8 mouse cellular contexts compared by ENCODE assay signal in genomic region chr17:6492501-6492900, GRCm38 (mm10).
DNase-seq lines count a peak whose midpoint lies in the region; ATAC-seq and TF ChIP-seq lines count a peak whose summit lies in the region.
"Not testable (repeated sequence)": the region's sequence is repeated elsewhere in the genome, so short reads cannot be mapped to it uniquely, and the experiment has no call there.

No protein-coding gene starts in this region.

- WGBS in embryonic facial prominence, embryonic 15.5 days: 28% methylated on average over 19 of the region's 19 CpGs
- 22% methylated on average over 19 of the region's 19 CpGs for WGBS in heart, embryonic 12.5 days
- 26% methylated on average over 19 of the region's 19 CpGs for WGBS in intestine, embryonic 16.5 days
- 24% methylated on average over 19 of the region's 19 CpGs for WGBS in liver, adult 2 months
- 25% methylated on average over 19 of the region's 19 CpGs for WGBS in midbrain, embryonic 14.5 days
- WGBS in small intestine, adult 2 months: 33% methylated on average over 19 of the region's 19 CpGs

- H3K9me3 ChIP-seq in embryonic facial prominence, embryonic 15.5 days (replicated peaks); heart, embryonic 12.5 days (replicated peaks); intestine, embryonic 16.5 days (ENCODE audit: control insufficient read depth, low read length); midbrain, embryonic 14.5 days (ENCODE audit: control insufficient read depth, low read length): not testable (repeated sequence)

- H3K4me1 ChIP-seq in brown adipose tissue, adult 24 weeks (ENCODE audit: control insufficient read depth, insufficient read depth, insufficient read length, low read length); embryonic facial prominence, embryonic 15.5 days; heart, embryonic 12.5 days (replicated peaks); intestine, embryonic 16.5 days (ENCODE audit: control insufficient read depth, insufficient read depth, low read length); liver, adult 2 months (ENCODE audit: control insufficient read depth, insufficient read depth, low read length); midbrain, embryonic 14.5 days (ENCODE audit: control insufficient read depth, insufficient read depth, low read length); small intestine, adult 2 months (ENCODE audit: control insufficient read depth, insufficient read depth, insufficient read length, low read length): not testable (repeated sequence)

- H3K27me3 ChIP-seq in embryonic facial prominence, embryonic 15.5 days; intestine, embryonic 16.5 days (replicated peaks; ENCODE audit: control insufficient read depth, insufficient read depth, low read length); liver, adult 2 months (ENCODE audit: control insufficient read depth, insufficient read depth, low read length); midbrain, embryonic 14.5 days (ENCODE audit: control insufficient read depth, insufficient read depth, low read length); small intestine, adult 2 months (ENCODE audit: control insufficient read depth, insufficient read depth, low read length): not testable (repeated sequence)
- H3K27me3 ChIP-seq in heart, embryonic 12.5 days (replicated peaks): peaks cover 21% of the 10 kb centered on the region

- peak; percentile 38 for DNase-seq in A20 (ENCODE audit: low read depth, low spot score)
- DNase-seq in liver, adult 2 months (ENCODE audit: extremely low read depth, low read depth, low spot score): not testable (repeated sequence)
- peak; percentile 73 for DNase-seq in midbrain, embryonic 14.5 days

- H3K9ac ChIP-seq in embryonic facial prominence, embryonic 15.5 days; heart, embryonic 12.5 days; intestine, embryonic 16.5 days (ENCODE audit: low read depth, low read length); liver, adult 2 months (ENCODE audit: low read depth, low read length); midbrain, embryonic 14.5 days (replicated peaks; ENCODE audit: low read length): not testable (repeated sequence)

- H3K27ac ChIP-seq in brown adipose tissue, adult 24 weeks (replicated peaks; ENCODE audit: low read depth, low read length); embryonic facial prominence, embryonic 15.5 days (replicated peaks); heart, embryonic 12.5 days (ENCODE audit: poor library complexity, severe bottlenecking); intestine, embryonic 16.5 days (ENCODE audit: low read length); liver, adult 2 months (replicated peaks; ENCODE audit: insufficient read depth, low read depth, low read length); midbrain, embryonic 14.5 days (replicated peaks; ENCODE audit: low read depth, low read length); small intestine, adult 2 months (ENCODE audit: insufficient read depth, low read depth, low read length): not testable (repeated sequence)

- H3K36me3 ChIP-seq in embryonic facial prominence, embryonic 15.5 days; heart, embryonic 12.5 days; intestine, embryonic 16.5 days (ENCODE audit: control insufficient read depth, insufficient read depth, low read length); liver, adult 2 months (ENCODE audit: control insufficient read depth, insufficient read depth, low read length); midbrain, embryonic 14.5 days (ENCODE audit: control insufficient read depth, insufficient read depth, low read length); small intestine, adult 2 months (ENCODE audit: control insufficient read depth, insufficient read depth, low read length): not testable (repeated sequence)

- H3K4me2 ChIP-seq in embryonic facial prominence, embryonic 15.5 days (replicated peaks): peak overlapping the region; percentile 19
- peak overlapping the region; percentile 54 for H3K4me2 ChIP-seq in heart, embryonic 12.5 days
- H3K4me2 ChIP-seq in intestine, embryonic 16.5 days (ENCODE audit: low read depth, low read length): peak overlapping the region; percentile 13; the same call in 1 of the 2 replicates
- H3K4me2 ChIP-seq in midbrain, embryonic 14.5 days (ENCODE audit: low read length): peak overlapping the region; percentile 46

- not testable (repeated sequence) for TF ChIP-seq CTCF in liver, adult 2 months (IDR thresholded peaks at IDR 0.05; ENCODE audit: low read depth, low read length); small intestine, adult 2 months (IDR thresholded peaks at IDR 0.05; ENCODE audit: extremely low read depth, insufficient read length, insufficient replicate concordance, low read depth, low read length)

- ATAC-seq in embryonic facial prominence, embryonic 15.5 days (ENCODE audit: insufficient number of reproducible peaks, low FRiP score, low TSS enrichment, low read depth); heart, embryonic 12.5 days (ENCODE audit: insufficient number of reproducible peaks, low FRiP score); intestine, embryonic 16.5 days: not testable (repeated sequence)
- peak; percentile 53; the same call in 1 of the 2 replicates for ATAC-seq in midbrain, embryonic 14.5 days (ENCODE audit: low FRiP score, low TSS enrichment)

- peak overlapping the region; percentile 35 for H3K4me3 ChIP-seq in brown adipose tissue, adult 24 weeks (ENCODE audit: insufficient read depth, low read depth, low read length)
- not testable (repeated sequence) for H3K4me3 ChIP-seq in embryonic facial prominence, embryonic 15.5 days (replicated peaks); intestine, embryonic 16.5 days (ENCODE audit: low read length)
- H3K4me3 ChIP-seq in heart, embryonic 12.5 days: peak overlapping the region; percentile 14
- peak overlapping the region; percentile 3; the same call in 1 of the 2 replicates for H3K4me3 ChIP-seq in liver, adult 2 months (ENCODE audit: insufficient read depth, low read depth, low read length)
- peak overlapping the region; percentile 27 for H3K4me3 ChIP-seq in midbrain, embryonic 14.5 days (replicated peaks; ENCODE audit: low read depth, low read length)
- peak overlapping the region; percentile 19; the same call in 1 of the 2 replicates for H3K4me3 ChIP-seq in small intestine, adult 2 months (ENCODE audit: low read depth, low read length)

- not testable (repeated sequence) for TF ChIP-seq POLR2A in liver, adult 2 months (IDR thresholded peaks at IDR 0.05; ENCODE audit: extremely low read depth, insufficient read depth, low read length); small intestine, adult 2 months (IDR thresholded peaks at IDR 0.05; ENCODE audit: low read depth, low read length)

- H3K79me2 ChIP-seq in liver, adult 2 months (ENCODE audit: control insufficient read depth, insufficient read depth, low read length): not testable (repeated sequence)
